Comparison of ENCODE assay signal across 7 mouse cellular contexts in the genomic region with DNA sequence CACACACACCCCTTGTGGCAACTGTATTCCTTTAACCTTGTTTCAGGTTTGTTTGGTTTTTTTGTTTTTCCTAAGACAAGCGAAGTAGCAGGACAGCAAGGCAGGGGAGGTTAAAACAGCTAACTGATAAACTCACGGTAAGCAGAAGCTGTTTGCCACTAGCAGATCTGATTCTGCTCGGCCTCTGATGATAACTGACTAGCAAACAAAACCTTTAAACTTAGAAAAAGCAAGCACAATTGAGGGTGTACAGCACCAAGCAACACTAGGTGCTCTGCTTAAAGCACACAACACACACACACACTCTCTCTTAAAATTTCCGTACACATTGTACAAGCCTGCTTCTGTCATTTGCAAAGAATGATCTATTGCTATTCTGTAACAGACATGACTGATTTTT. TPM values are rescaled to one million over a fixed set of nuclear protein-coding genes. Genes with fewer than 3 reads are reported as not detected.
A peak's percentile ranks its signal among the peaks of the same experiment; 100 is the strongest.
DNase-seq lines count a peak whose midpoint lies in the region; ATAC-seq and TF ChIP-seq lines count a peak whose summit lies in the region.

No protein-coding gene starts in this region.

- TF ChIP-seq CTCF in liver, adult 2 months (IDR thresholded peaks at IDR 0.05; ENCODE audit: low read depth, low read length): no peak
- no peak for TF ChIP-seq CTCF in intestine, postnatal 0 days (IDR thresholded peaks at IDR 0.05; ENCODE audit: low read depth)

- H3K4me1 ChIP-seq in liver, adult 2 months (ENCODE audit: control insufficient read depth, insufficient read depth, low read length): peaks cover 40% of the 10 kb centered on the region
- peaks cover 18% of the 10 kb centered on the region for H3K4me1 ChIP-seq in forebrain, embryonic 11.5 days (replicated peaks; ENCODE audit: control insufficient read depth, insufficient read depth, low read length)
- H3K4me1 ChIP-seq in intestine, postnatal 0 days (replicated peaks; ENCODE audit: control insufficient read depth, insufficient read depth, low read length): 0 out of 2 replicates have a peak, but pooled peaks cover 10% of the 10 kb centered on the region
- peaks cover 59% of the 10 kb centered on the region for H3K4me1 ChIP-seq in neural tube, embryonic 15.5 days

- no peaks in the 10 kb centered on the region; the same call in 1 of the 2 replicates for H3K9me3 ChIP-seq in forebrain, embryonic 11.5 days (ENCODE audit: control insufficient read depth, low read length)
- H3K9me3 ChIP-seq in intestine, postnatal 0 days (ENCODE audit: control insufficient read depth): no peaks in the 10 kb centered on the region
- H3K9me3 ChIP-seq in neural tube, embryonic 15.5 days (replicated peaks): no peaks in the 10 kb centered on the region

- peak overlapping the region; percentile 57 for H3K4me2 ChIP-seq in forebrain, embryonic 11.5 days (ENCODE audit: low read depth, low read length, severe bottlenecking)
- peak overlapping the region; percentile 80 for H3K4me2 ChIP-seq in intestine, postnatal 0 days (replicated peaks; ENCODE audit: low read depth)
- H3K4me2 ChIP-seq in neural tube, embryonic 15.5 days: peak overlapping the region; percentile 86

- peak overlapping the region; percentile 71 for H3K27ac ChIP-seq in liver, adult 2 months (replicated peaks; ENCODE audit: insufficient read depth, low read depth, low read length)
- H3K27ac ChIP-seq in forebrain, embryonic 11.5 days (ENCODE audit: low read depth, low read length): peak overlapping the region; percentile 81; the same call in 1 of the 2 replicates
- no peak overlapping the region for H3K27ac ChIP-seq in intestine, postnatal 0 days (ENCODE audit: low read depth, low read length)
- peak overlapping the region; percentile 95 for H3K27ac ChIP-seq in neural tube, embryonic 15.5 days (replicated peaks)

- no peaks in the 10 kb centered on the region; the same call in 1 of the 2 replicates for H3K36me3 ChIP-seq in liver, adult 2 months (ENCODE audit: control insufficient read depth, insufficient read depth, low read length)
- peaks cover 17% of the 10 kb centered on the region for H3K36me3 ChIP-seq in forebrain, embryonic 11.5 days (ENCODE audit: control insufficient read depth, insufficient read depth, low read length)
- H3K36me3 ChIP-seq in intestine, postnatal 0 days (ENCODE audit: control insufficient read depth, insufficient read depth): no peaks in the 10 kb centered on the region
- H3K36me3 ChIP-seq in neural tube, embryonic 15.5 days: peaks cover 6% of the 10 kb centered on the region; the same call in 1 of the 2 replicates

- intact Hi-C loops in left cerebral cortex, postnatal 10 days (cut with DNase I): loop anchor here (10.0 kb wide), 1 partner anchor 690 kb away; no protein-coding TSS in a partner anchor

- peak overlapping the region; percentile 51 for H3K4me3 ChIP-seq in liver, adult 2 months (ENCODE audit: insufficient read depth, low read depth, low read length)
- peak overlapping the region; percentile 37 for H3K4me3 ChIP-seq in forebrain, embryonic 11.5 days (ENCODE audit: low read depth, low read length)
- H3K4me3 ChIP-seq in intestine, postnatal 0 days (ENCODE audit: low read depth, low read length): peak overlapping the region; percentile 49
- H3K4me3 ChIP-seq in neural tube, embryonic 15.5 days (replicated peaks): peak overlapping the region; percentile 52

- peak; percentile 82 for DNase-seq in liver, adult 2 months (ENCODE audit: extremely low read depth, low read depth, low spot score)
- DNase-seq in liver: no peak
- no peak for DNase-seq in forebrain, embryonic 11.5 days (ENCODE audit: low spot score)
- no peak for DNase-seq in left cerebral cortex, postnatal 10 days (ENCODE audit: extremely low spot score in 1 of 2, low spot score in 2 of 2)

- WGBS in liver, adult 2 months: 14% methylated on average over 4 of the region's 4 CpGs
- 29% methylated on average over 4 of the region's 4 CpGs for WGBS in forebrain, embryonic 11.5 days
- WGBS in intestine, postnatal 0 days: 39% methylated on average over 4 of the region's 4 CpGs
- 9% methylated on average over 4 of the region's 4 CpGs for WGBS in neural tube, embryonic 15.5 days

- H3K27me3 ChIP-seq in liver, adult 2 months (ENCODE audit: control insufficient read depth, insufficient read depth, low read length): no peaks in the 10 kb centered on the region
- no peaks in the 10 kb centered on the region for H3K27me3 ChIP-seq in forebrain, embryonic 11.5 days (ENCODE audit: control insufficient read depth, insufficient read depth, low read length)
- H3K27me3 ChIP-seq in intestine, postnatal 0 days (replicated peaks; ENCODE audit: control insufficient read depth, insufficient read depth, low read length): peaks cover 4% of the 10 kb centered on the region
- H3K27me3 ChIP-seq in neural tube, embryonic 15.5 days (replicated peaks): no peaks in the 10 kb centered on the region

- peaks cover 36% of the 10 kb centered on the region for H3K79me2 ChIP-seq in liver, adult 2 months (ENCODE audit: control insufficient read depth, insufficient read depth, low read length)

- peak overlapping the region; percentile 15 for H3K9ac ChIP-seq in liver, adult 2 months (ENCODE audit: low read depth, low read length)
- H3K9ac ChIP-seq in forebrain, embryonic 11.5 days (ENCODE audit: low read length): peak overlapping the region; percentile 64
- no peak overlapping the region for H3K9ac ChIP-seq in intestine, postnatal 0 days (ENCODE audit: low read depth, low read length)
- H3K9ac ChIP-seq in neural tube, embryonic 15.5 days (replicated peaks): peak overlapping the region; percentile 47

- ATAC-seq in forebrain, embryonic 11.5 days (replicated peaks; ENCODE audit: low FRiP score): no peak
- no peak for ATAC-seq in intestine, postnatal 0 days
- ATAC-seq in neural tube, embryonic 15.5 days (ENCODE audit: low FRiP score): no peak
- ATAC-seq in inflammation-experienced regulatory T-cells, adult 6 months: no peak

- no peak for TF ChIP-seq POLR2A in liver, adult 2 months (IDR thresholded peaks at IDR 0.05; ENCODE audit: extremely low read depth, insufficient read depth, low read length)

RNA-seq across cellular contexts. Expression of a gene that starts 6.8 kb away (rescaled TPM):
- 7.6 and 13.3 TPM in 2 replicates for total RNA-seq in liver, adult 2 months (2014; rRNA removed)
- 8.2 TPM in 2 replicates for polyA plus RNA-seq in liver, adult 2 months (2012; rRNA removed)
- polyA plus RNA-seq in forebrain, embryonic 11.5 days (2014; fragmentation: Nextera tagmentation; extraction: Ambion mirVana): 14.2 and 17.5 TPM in 2 replicates
- polyA plus RNA-seq in intestine, postnatal 0 days (2015; fragmentation: Nextera tagmentation; extraction: Ambion mirVana): 0.70 and 0.95 TPM in 2 replicates
- 7.5 and 8.1 TPM in 2 replicates for polyA plus RNA-seq in neural tube, embryonic 15.5 days (2015; fragmentation: Nextera tagmentation; extraction: Ambion mirVana)
- total RNA-seq in left cerebral cortex, postnatal 10 days (2021): 10 to 100 TPM; 21.6 to 22.9 TPM
- polyA plus RNA-seq in inflammation-experienced regulatory T-cells, adult 6 months (2017; shearing (Covaris generic)): not detected

RNA-seq across cellular contexts. Expression of a gene that starts 31.8 kb away (rescaled TPM):
- 10.9 and 12.1 TPM in 2 replicates for total RNA-seq in liver, adult 2 months (2014; rRNA removed)
- polyA plus RNA-seq in liver, adult 2 months (2012; rRNA removed): 10.9 and 11.4 TPM in 2 replicates
- polyA plus RNA-seq in forebrain, embryonic 11.5 days (2014; fragmentation: Nextera tagmentation; extraction: Ambion mirVana): 6.3 and 7.5 TPM in 2 replicates
- polyA plus RNA-seq in intestine, postnatal 0 days (2015; fragmentation: Nextera tagmentation; extraction: Ambion mirVana): 7.4 and 7.5 TPM in 2 replicates
- 4.1 and 4.7 TPM in 2 replicates for polyA plus RNA-seq in neural tube, embryonic 15.5 days (2015; fragmentation: Nextera tagmentation; extraction: Ambion mirVana)
- 1 to 10 TPM; 4.9 to 5.1 TPM for total RNA-seq in left cerebral cortex, postnatal 10 days (2021)
- polyA plus RNA-seq in inflammation-experienced regulatory T-cells, adult 6 months (2017; shearing (Covaris generic)): 10 to 100 TPM; 15.3 to 21.5 (median 20.5) TPM

RNA-seq across cellular contexts. Expression of a gene that starts 51.5 kb away (rescaled TPM):
- total RNA-seq in liver, adult 2 months (2014; rRNA removed): not detected in 2 replicates
- 0.05 TPM in 1 of 2 replicates, not detected in the other for polyA plus RNA-seq in liver, adult 2 months (2012; rRNA removed)
- polyA plus RNA-seq in forebrain, embryonic 11.5 days (2014; fragmentation: Nextera tagmentation; extraction: Ambion mirVana): 40.2 and 42.7 TPM in 2 replicates
- 3.6 and 3.8 TPM in 2 replicates for polyA plus RNA-seq in intestine, postnatal 0 days (2015; fragmentation: Nextera tagmentation; extraction: Ambion mirVana)
- 26.1 and 28.6 TPM in 2 replicates for polyA plus RNA-seq in neural tube, embryonic 15.5 days (2015; fragmentation: Nextera tagmentation; extraction: Ambion mirVana)
- total RNA-seq in left cerebral cortex, postnatal 10 days (2021): not detected
- not detected for polyA plus RNA-seq in inflammation-experienced regulatory T-cells, adult 6 months (2017; shearing (Covaris generic))
